Mouse (Mus musculus) brain, embryonic 18.5 days (tissue): ENCODE measurements around the gene Serpina3a.
"Not testable (repeated sequence)": the region's sequence is repeated elsewhere in the genome, so short reads cannot be mapped to it uniquely, and the experiment has no call there.

ENCODE experiments used
- DNase-seq: peaks from one replicate; pipeline ENCODE4 v3.0.0-alpha.2; 2012; ENCODE audit warnings: low read depth, low spot score

Serpina3a gene

GRCm38 (mm10) chr12:104112333-104112732 lies at the start of gene Serpina3a:
Serpina3a (plus strand) TSS chr12:104112724.
- DNase-seq: not testable (repeated sequence)

- DNase-seq: no peak
These were observed 48.0 kb upstream of the Serpina3a start for GRCm38 (mm10) chr12:104064532-104064931.

GRCm38 (mm10) chr12:104064996-104065395 lies 47.5 kb upstream of the Serpina3a start:
- DNase-seq: no peak

- no peak for DNase-seq
These were observed 46.3 kb upstream of the Serpina3a start for GRCm38 (mm10) chr12:104066241-104066640.

GRCm38 (mm10) chr12:104067549-104067948 lies 45.0 kb upstream of the Serpina3a start:
- peak; percentile 42 for DNase-seq

GRCm38 (mm10) chr12:104069620-104070019 lies 42.9 kb upstream of the Serpina3a start:
- DNase-seq: peak; percentile 30

GRCm38 (mm10) chr12:104071708-104072107 lies 40.8 kb upstream of the Serpina3a start:
- no peak for DNase-seq

- DNase-seq: no peak
These were observed 40.2 kb upstream of the Serpina3a start for GRCm38 (mm10) chr12:104072286-104072685.

- DNase-seq: no peak
These were observed 22.4 kb upstream of the Serpina3a start for GRCm38 (mm10) chr12:104090119-104090518.

GRCm38 (mm10) chr12:104091303-104091702 lies 21.2 kb upstream of the Serpina3a start:
- DNase-seq: no peak

- DNase-seq: no peak
These were observed 11.8 kb upstream of the Serpina3a start, which contains the start of gene Serpina5 for GRCm38 (mm10) chr12:104100768-104101167. Serpina5 (plus strand) TSS chr12:104101113.

- DNase-seq: no peak
These were observed 6.7 kb upstream of the Serpina3a start for GRCm38 (mm10) chr12:104105847-104106246.

- no peak for DNase-seq
These were observed 5.6 kb upstream of the Serpina3a start for GRCm38 (mm10) chr12:104106919-104107318.

GRCm38 (mm10) chr12:104108507-104108906 lies 4.0 kb upstream of the Serpina3a start:
- DNase-seq: no peak

GRCm38 (mm10) chr12:104114921-104115579 lies 2.5 kb downstream of the Serpina3a start:
- no peak for DNase-seq

- DNase-seq: no peak
These were observed 10.6 kb downstream of the Serpina3a start for GRCm38 (mm10) chr12:104123097-104123496.

GRCm38 (mm10) chr12:104123996-104124395 lies 11.5 kb downstream of the Serpina3a start:
- no peak for DNase-seq

- DNase-seq: no peak
These were observed 12.6 kb downstream of the Serpina3a start for GRCm38 (mm10) chr12:104125021-104125560.

- DNase-seq: no peak
These were observed 15.2 kb downstream of the Serpina3a start, which contains the start of gene Serpina3b for GRCm38 (mm10) chr12:104127696-104128095. Serpina3b (plus strand) TSS chr12:104127996.

- DNase-seq: no peak
These were observed 18.5 kb downstream of the Serpina3a start for GRCm38 (mm10) chr12:104131041-104131440.

- DNase-seq: no peak
These were observed 25.7 kb downstream of the Serpina3a start for GRCm38 (mm10) chr12:104138216-104138615.

- DNase-seq: no peak
These were observed 28.1 kb downstream of the Serpina3a start for GRCm38 (mm10) chr12:104140543-104141103.

GRCm38 (mm10) chr12:104141506-104141905 lies 29.0 kb downstream of the Serpina3a start:
- DNase-seq: no peak
